Mouse (Mus musculus): ENCODE results near the gene Kif24.

Kif24 gene

DNA sequence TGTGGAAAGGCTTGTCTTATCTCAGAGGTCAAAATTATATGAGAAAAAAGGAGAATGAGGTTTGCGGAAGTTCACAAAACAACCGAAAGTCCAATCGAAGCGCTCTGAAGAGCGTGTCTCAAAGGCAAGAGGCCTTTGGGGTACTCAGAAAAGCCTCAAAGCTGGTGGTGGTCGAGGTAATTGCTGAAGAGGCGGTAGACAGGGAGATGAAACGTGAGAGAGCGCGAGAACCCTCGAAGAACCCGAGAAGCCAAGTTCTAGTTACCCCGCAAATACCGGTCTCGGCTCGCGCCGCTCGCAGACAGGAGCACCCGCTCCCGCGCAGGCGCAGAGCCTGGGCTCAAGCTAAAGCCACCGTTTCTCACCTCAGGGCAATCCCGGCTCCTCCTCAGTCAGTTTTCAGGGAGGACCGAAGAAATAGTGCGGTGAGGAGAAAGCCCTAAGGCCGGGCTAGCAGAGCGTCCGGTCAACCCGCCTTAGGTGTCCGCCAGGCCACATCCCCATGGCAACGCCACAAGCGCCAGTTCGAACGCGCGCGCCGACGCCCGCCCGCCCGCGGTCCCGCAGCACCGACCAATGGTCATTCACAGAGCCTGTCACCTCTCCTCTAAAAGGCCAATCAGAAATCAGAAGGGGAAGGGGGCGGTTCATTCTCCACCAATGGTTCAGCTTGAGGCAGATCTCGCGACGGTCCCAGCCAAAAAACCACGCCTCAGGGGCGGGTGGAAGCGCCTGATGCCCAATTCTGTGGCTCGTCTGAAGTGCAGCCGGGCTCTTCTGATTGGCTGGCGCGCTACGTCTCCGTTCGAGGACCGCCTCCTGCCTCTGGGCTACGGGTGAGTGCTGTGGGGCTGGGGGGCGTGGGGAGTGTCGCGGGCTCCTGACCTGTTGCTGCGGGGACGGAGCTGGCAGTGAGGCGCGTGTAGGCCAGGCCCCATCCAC lies at the start of gene Kif24, which contains the start of gene Nudt2:
Gene Kif24, minus strand, starts transcription at position 543 of the 942 bp plus-strand sequence.
Gene Nudt2, plus strand, starts transcription at position 807 of the 942 bp plus-strand sequence.
- DNase-seq (ENCODE audit: low read depth, low spot score): peak; percentile 95

DNA sequence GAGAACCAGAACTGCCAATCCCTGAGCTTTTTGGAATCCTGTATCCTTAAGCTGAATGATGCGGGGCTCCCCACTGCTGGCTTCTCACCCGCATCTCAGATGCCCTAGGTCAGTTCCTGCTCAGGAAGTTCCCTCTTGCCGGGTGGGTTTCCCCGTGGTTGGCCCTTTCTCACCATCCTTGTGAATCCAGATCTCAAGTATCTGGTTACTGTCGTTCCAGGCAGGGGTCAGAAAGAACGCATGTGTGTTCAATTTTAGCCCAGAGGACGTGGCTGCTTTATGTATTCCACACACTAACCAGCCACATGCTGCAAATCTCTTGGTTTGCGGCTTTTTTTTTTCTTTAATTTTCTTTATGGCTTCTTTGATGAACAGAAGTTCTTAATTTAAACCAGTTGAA lies 49.0 kb upstream of the Kif24 start:
- DNase-seq (ENCODE audit: low read depth, low spot score): no peak

DNA sequence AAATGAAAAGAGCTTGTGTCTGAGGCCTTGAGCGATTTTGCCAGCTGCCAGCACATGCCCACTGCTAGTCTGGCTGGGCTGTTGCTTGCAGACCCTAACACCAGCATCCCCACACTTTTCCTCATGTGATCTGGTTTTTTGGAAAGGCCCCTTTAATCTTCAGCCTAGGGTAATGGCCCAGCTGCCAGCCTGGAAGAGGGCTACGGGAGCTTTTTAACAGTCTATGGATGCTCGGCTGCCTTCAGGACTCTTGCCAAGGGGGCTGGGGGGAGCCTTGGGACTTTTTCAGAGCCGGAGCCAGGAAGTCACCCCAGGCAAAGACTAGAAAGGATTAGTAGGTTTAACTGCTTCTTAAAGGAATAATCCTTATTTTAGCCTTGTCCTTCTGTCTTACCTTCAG lies 48.6 kb upstream of the Kif24 start:
- no peak for DNase-seq (ENCODE audit: low read depth, low spot score)

DNA sequence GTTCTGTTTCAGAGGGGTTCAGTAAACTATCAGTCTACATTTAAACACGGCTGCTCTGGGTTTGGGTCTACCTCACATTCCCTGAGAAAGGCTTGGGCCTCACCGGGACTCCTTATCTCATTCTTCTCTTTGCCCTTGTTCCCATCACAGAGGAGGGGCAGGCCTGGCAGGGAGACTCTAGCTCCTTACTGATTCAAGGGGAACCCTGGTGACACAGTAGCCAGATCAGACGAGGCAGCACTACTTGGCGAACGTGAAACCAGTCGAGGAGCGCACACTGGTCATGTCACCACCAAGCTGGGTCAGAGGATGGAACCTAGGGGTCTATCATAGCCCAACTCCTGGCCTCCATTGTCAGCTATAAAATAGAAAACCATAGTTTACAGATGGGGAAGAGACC lies 43.3 kb upstream of the Kif24 start:
- no peak for DNase-seq (ENCODE audit: low read depth, low spot score)

DNA sequence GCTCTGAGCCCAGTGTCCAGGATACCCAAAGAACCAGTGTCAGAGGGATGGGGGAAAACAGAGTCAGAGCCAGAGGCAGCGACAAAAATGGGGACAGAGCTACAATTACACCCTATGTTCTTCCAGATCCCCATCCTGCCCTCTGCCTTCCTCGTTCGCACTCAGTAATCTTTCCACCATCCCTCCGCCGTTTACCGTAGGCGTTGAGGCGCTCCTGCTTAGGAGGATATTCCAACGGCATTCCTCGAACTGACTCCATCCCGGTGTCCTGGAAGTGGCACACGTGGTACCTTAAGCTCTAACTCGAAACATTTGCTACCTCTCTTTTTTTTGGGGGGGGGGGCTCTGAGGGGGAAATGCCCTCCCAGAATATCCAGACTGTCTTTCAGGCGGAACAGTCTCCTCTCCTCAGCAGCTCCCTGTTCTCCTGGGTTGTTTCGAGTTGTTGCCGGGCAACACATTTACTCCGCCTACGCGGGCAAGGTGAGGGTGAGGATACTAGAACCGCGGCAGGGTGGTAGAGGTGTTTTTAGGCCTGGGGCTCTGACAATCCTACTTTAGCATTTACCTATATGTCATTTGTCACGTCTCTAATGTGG lies 42.7 kb upstream of the Kif24 start:
- DNase-seq (ENCODE audit: low read depth, low spot score): no peak

DNA sequence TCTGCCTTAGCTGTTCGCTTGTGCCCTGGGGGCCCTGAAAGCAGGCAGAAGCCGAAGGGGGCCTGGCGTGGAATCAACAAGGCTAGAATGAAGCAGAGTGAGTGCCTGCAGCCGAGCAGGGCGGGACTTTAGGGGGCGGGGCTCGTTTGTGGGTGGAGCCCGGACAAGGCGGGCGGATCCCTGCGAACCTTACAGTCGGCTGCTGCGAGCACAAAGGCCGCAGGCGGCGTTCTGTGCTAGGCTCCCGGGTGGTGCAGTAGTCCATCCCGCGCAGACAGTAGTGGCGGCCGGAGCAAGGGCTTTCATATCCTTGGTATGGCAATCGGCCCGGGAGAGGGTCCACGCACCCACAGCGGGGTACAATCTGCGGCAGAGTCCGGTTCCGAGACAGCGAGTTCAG lies 42.2 kb upstream of the Kif24 start:
- no peak for DNase-seq (ENCODE audit: low read depth, low spot score)

DNA sequence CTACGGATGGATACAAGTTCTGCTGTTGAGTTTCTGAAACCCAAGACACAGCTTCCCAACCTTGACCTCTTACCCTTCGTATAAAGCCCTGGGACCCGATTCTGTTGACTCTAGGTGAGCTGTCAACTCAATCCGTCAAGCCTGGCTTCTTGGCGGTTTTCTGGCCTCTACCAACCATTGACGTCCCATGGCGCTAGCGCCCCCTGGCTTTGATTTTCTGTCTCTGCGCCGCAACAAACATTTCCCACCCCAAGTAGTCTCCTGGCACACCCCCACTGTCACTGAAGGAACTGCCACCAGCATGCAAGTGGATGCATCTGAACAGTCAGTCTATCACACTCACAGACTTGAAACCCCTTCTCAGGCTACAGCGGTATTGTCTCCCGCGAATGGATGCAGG lies 41.5 kb upstream of the Kif24 start:
- no peak for DNase-seq (ENCODE audit: low read depth, low spot score)

DNA sequence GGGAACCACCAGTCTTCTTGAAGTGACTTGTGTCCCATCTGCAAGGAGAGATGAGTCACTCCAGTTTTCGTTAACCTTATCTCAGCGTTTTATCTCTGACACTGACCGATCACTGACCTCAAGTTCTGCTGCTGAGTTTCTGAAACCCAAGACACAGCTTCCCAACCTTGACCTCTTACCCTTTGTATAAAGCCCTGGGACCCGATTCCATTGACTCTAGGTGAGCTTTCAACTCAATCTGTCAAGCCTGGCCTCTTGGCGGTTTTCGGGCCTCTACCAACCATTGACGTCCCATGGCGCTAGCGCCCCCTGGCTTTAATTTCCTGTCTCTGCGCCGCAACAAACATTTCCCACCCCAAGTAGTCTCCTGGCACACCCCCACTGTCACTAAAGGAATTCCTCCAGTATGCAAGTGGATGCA lies 40.5 kb upstream of the Kif24 start:
- no peak for DNase-seq (ENCODE audit: low read depth, low spot score)

DNA sequence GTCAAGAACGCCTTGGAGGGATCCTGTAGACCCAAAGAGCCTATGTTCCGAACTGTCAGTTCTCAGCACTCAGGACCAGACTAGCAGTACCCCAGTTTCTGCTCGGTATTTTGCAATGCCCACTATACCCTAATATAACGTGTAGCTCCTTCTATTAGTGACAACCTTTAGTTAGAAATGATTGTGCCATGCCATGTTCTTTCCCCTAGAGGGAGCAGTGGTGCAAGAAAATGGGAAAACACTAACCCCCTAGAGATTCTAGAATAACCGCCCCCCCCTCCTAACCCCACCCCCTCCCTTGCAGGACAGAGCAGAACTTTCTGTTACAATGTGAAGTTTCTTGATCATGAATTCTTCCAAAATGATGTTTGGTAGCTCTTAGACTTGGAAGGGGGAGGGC lies 39.6 kb upstream of the Kif24 start:
- DNase-seq (ENCODE audit: low read depth, low spot score): no peak

DNA sequence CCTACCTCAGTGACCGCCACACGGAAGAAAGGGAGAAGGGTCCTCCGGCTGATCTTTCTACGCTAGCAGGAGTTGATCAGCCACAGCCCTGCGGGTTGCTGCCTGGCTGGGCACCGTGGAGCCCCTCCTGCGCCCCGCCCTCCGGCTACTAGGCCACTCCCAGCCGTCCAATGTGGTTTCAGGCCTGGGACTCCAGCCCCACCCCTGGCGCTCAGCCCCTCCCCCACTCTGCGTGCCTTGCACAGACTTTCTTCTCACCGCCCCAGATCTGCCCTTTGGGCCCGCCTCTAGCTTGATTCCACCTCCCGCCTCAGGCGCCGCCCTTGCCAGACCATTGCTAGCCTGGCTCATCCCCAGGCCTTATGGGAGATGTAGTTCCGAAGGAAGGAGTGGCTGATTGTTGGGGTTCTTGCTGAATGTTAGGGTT lies 38.3 kb upstream of the Kif24 start, which contains the start of gene AI464131:
Gene AI464131, minus strand, starts transcription at position 91 of the 427 bp plus-strand sequence.
- peak; percentile 76 for DNase-seq (ENCODE audit: low read depth, low spot score)

DNA sequence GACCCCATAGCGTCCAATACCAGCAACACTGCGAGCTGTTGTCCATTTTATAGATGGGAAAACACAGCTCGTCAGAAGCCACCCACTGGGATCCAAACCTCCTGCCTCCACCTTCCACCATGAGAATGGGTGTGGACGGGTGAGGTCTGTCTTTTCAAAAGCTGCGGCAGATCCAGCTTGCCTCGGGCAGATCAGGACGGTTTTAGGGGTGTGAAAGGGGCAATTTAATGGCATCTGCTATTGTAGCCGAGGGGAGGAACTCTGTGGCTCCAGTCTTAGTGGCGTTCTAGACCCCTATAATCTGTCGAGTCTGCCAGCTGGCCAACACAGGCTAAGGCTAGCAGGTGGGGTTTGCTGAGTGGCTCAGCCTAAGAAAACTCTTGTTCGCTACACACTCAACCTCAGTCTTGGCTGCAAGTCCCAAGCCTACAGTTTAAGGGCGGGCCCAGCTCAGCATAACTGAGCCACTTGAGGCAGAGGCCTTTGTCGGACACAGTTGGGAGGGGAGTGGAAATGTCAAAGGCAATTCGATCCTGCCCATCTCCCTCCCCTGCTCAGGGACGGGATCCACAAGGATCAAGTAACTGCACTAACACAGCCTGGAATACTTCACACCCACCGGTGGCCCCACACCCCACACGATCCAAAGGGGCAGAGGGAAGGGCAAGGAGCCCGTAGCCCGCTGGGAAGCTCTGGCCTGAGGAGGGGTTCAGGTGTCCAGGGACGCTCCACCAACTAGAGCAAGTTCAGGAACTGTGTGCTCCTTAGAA lies 37.7 kb upstream of the Kif24 start:
- DNase-seq (ENCODE audit: low read depth, low spot score): no peak

DNA sequence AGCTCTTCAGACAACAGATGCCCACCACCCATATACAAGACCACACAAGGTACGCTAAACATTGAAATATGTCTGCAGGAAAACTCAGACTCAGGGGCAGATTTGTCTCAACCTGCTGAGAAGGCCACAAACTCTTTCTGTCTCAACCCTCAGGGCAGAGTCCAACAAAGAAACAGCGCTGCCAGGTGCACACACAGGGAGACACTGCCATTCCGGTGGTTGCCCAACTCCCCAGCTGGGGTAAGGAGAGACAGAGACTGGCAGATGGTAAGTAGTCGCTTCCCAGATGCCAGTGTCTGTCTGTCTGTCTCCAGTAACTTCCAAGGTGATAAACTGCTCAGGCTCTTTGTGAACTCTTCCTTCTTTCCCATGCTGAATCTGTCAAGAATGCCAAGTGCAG lies 36.1 kb upstream of the Kif24 start:
- DNase-seq (ENCODE audit: low read depth, low spot score): no peak

DNA sequence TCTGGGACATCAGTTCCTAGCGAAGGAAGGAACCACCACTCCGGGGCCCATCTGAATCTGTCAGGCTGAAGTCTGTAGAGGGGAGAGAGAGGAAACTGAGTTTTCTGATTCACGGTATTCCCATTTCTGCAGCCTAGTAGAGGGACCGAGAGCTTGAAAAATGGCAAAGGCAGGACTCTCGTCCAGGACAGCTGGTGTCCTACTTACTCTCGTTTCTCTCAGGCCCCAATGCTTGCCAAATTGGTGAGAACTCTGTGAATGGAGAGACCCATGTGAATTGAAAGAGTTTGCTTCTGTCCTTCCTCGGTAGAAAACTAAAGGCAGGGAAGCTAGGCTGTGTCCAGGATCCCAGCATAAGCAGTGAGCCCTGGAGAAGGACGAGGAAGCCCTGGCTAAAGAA lies 34.9 kb upstream of the Kif24 start:
- DNase-seq (ENCODE audit: low read depth, low spot score): no peak

DNA sequence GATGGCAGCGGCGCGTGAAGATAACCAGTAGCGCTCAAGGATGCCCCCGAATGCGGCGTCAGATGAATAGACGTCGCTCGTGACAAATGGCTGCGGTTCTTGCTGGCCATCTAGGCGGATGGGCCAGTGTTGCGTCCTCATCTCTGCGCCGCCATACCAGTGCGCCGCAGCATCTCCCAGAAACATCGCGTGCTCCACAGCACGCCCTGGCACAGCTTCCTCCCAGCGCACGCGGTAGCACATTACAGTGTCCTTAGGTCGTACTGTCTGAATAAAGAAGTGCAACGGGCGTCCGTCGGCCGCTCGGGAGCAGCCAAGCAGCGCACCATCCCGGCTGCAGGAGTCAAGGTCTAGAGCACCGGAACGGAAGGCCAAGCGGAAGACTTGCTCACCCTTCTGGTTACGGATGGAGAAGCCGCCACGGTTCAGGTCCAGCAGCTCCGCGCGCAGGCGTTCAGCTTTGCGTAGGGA lies 34.3 kb upstream of the Kif24 start:
- no peak for DNase-seq (ENCODE audit: low read depth, low spot score)

DNA sequence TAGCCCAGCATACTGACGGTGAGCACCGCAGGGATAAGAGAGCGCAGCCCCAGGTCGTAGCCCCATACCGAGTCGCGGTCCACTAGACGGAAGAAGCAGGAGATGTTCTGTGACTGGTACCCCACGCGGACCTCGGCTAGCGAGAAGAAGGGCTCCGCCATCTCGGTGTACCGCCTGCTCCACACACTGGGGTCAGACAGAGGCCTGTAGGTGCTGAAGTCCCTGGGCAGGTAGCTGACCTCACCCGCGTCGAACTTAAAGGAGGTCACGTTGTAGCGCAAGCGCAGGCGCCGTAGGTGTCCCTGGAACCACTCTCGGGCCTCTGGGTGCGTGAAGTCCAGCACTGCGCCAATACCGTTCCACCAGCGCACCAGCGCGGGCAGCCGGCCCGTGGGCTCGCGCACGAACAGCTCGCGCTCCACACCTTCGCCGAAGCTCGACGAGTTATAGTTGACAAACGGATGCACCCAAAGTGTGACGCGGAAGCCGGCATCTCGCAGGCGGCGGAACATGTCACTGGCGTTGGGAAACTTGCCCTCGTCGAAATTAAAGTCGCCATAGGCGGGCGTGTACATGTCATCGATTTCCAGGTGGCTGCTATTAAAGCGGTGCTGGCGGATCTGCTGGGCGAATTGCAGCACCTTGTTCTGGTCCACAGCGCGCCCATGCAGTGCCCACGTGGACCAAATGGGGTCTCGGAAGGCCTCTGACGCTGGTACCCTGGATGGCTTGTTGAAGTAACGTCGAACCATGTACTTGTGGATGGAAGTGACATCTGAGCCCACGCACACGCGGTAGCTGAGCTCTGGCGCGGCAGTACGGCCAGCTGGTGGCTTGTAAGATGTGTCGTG lies 33.5 kb upstream of the Kif24 start:
- DNase-seq (ENCODE audit: low read depth, low spot score): no peak

DNA sequence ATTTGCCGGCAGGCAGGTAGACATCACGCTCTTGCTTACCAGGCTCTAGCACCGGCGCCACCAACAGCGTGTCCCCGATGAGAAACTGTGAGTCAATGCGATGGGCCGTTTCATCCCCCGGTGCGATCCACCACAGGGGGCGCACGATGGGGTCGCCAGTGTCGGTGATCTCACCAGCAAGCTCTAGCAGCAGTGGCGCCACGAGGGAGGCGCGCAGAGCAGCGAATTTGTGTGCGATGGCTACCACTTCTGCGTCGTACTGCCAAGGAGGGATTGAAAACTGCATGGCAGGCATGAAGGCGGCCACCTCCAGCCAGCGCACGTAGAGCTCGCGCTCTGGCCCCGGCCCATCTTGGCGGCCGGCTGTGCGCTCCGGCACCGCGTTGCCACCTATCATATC lies 32.9 kb upstream of the Kif24 start:
- DNase-seq (ENCODE audit: low read depth, low spot score): no peak

DNA sequence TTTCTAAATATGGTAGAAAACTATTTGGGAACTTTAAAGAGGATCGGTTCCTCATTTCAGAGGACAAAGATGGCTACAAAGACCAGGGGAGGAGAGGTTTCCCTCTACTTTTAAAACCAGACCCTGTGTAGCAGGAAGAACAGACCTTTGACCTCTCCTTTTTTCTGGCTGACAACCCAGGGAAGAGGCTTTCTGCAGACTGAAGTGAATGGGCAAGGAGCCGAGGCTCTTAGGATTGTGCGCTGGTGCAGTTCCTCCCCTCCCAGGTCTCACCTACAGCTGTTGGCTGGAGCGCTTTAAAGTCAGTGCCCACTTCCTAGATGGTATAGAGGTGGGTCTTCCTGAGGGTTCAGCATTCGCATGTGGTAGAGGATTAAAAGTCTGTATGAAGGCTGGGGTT lies 32.4 kb upstream of the Kif24 start:
- no peak for DNase-seq (ENCODE audit: low read depth, low spot score)

DNA sequence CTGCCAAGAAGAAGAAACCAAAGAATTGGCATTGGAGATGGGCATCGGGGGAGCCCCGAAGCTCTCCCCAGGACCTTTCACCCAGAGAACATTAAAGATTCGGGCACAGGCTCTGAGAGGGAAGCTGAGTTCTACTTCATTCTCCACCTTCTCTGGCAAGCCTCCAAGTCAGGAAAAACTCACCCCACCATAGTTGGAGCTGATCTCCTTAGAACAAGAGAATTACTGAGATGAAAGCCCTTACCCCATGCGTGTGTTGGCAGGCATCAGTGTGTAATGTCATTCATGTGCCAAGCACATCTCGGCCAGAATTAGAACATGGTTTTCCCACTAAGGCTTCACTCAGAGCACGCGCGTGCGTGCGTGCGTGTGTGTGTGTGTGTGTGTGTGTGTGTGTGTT lies 31.2 kb upstream of the Kif24 start:
- no peak for DNase-seq (ENCODE audit: low read depth, low spot score)

DNA sequence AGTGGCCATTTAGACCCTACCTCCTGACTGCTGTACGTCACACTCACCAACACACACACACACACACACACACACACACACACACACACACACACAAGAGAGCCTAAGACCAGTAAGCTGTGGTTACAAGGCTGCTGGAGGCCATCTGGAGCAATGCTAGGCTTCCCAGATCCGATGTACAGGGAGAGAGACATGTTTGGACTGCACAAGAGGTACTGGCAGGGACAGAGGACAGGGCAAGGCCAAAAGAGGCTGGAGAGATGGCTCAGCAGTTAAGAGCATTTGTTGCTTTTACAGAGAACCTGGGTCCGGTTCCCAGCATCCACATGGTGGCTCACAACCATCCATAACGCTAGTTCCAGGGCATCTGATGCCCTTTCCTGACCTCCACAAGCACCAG lies 30.4 kb upstream of the Kif24 start:
- no peak for DNase-seq (ENCODE audit: low read depth, low spot score)

DNA sequence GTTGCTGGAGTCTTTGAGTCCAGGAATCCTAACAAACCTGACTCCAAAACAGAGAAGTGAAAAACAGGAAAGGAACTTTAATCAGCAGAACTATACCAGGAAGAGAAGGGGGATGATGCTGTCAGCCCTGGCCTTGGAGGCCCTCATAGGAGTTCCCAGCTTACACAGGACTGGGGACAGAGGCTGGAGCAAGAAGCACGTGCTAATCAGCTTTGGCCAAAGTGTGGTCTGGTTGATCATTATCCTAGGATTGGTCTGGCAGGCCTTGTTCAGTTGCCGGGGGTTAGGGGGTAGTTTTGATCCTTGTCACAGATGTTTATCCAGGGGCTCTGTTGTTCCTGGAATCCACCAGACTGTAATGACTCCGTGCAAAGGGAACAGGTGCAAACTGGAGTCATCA lies 29.7 kb upstream of the Kif24 start:
- DNase-seq (ENCODE audit: low read depth, low spot score): no peak

DNA sequence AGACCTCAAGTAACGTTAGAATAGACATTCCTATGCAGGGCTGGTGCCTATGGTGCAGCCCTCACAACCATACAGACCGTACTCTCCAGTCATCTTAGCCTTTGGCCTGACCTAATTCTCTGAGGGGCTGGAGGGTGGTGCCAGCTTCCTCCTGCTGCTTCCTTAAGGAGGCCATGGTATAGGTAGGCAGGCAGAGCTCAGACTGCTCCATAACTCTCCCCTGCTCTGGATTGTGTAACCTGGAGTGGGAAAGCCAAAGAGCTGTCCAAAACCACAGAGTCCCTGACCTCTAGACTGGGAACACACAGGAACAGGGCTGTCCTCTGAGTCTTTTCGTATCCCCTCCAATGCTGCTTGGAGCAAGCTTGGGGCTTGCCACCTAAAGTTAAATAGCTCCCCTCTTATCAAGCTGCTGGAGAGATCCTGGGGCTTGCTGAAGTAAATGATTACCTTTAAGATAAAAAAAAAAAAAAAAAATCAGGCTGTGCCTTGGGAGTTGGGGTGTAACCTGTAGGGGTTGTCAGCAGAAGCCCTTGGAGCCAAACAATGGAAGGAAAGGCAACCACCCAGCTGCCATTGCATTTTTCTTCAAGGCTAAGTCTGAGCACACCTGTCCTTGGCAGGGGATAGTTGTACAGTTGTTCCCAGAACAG lies 28.9 kb upstream of the Kif24 start:
- no peak for DNase-seq (ENCODE audit: low read depth, low spot score)
